Mouse (Mus musculus) forebrain, embryonic 15.5 days (tissue): ENCODE measurements around the gene H2-Ab1. TPM values are rescaled to one million over a fixed set of nuclear protein-coding genes. Genes with fewer than 3 reads are reported as not detected.

Experiments used
- ATAC-seq: fragments of 200-750 bp; cut with Nextera tagmentation; replicated peaks from 2 replicates; pipeline ENCODE4 v1.8.0; 2017; ENCODE audit warnings: mild to moderate bottlenecking, moderate TSS enrichment, moderate library complexity
- H3K27ac ChIP-seq: fragments of 300-500 bp; sonication (generic); replicated peaks from 2 replicates; pipeline ENCODE4 v1.5.1; 2015; ENCODE audit warnings: mild to moderate bottlenecking, inconsistent platforms
- H3K27me3 ChIP-seq: fragments of 300-500 bp; sonication (generic); 2 replicates; pipeline ENCODE4 v1.6.1; 2015; ENCODE audit warnings: inconsistent platforms
- H3K36me3 ChIP-seq: fragments of 300-500 bp; sonication (generic); 2 replicates; pipeline ENCODE4 v1.6.1; 2015; ENCODE audit warnings: mild to moderate bottlenecking, inconsistent platforms
- H3K4me1 ChIP-seq: fragments of 300-500 bp; sonication (generic); 2 replicates; pipeline ENCODE4 v1.6.1; 2015; ENCODE audit warnings: inconsistent platforms
- H3K4me2 ChIP-seq: fragments of 300-500 bp; sonication (generic); replicated peaks from 2 replicates; pipeline ENCODE4 v1.6.1; 2015; ENCODE audit warnings: mild to moderate bottlenecking, inconsistent platforms
- H3K4me3 ChIP-seq: fragments of 300-500 bp; sonication (generic); 2 replicates; pipeline ENCODE4 v1.5.1; 2015; ENCODE audit warnings: mild to moderate bottlenecking, inconsistent platforms
- H3K9ac ChIP-seq: fragments of 300-500 bp; sonication (generic); replicated peaks from 2 replicates; pipeline ENCODE4 v1.6.1; 2015; ENCODE audit warnings: mild to moderate bottlenecking, inconsistent platforms
- H3K9me3 ChIP-seq: fragments of 300-500 bp; sonication (generic); 2 replicates; pipeline ENCODE4 v1.6.1; 2016; ENCODE audit warnings: inconsistent platforms
- WGBS: fragments of 180-500 bp; shearing (Covaris S2); methylation state at CpG from one replicate; pipeline ENCODE4 v1.1.7; 2015; ENCODE audit warnings: mixed read lengths; 5-methylcytosine and 5-hydroxymethylcytosine counted together
- polyA plus RNA-seq: library from polyadenylated mRNA; unstranded; fragments of >200 nt; fragmentation: Nextera tagmentation; extraction: Ambion mirVana; gene quantifications from 2 replicates; pipeline ENCODE4 v1.2.1, GENCODE M21; 2015

Gene H2-Ab1
- polyA plus RNA-seq, 1 experiment from 2014 or later = 1.2 TPM

GRCm38 (mm10) chr17:34314286-34314685 lies 56.8 kb downstream of the H2-Ab1 start:
- 69% methylated on average over 9 of the region's 9 CpGs for WGBS
- H3K4me2 ChIP-seq = no peak overlapping the region
- ATAC-seq = no peak
- H3K27me3 ChIP-seq = no peaks in the 10 kb centered on the region
- no peak overlapping the region for H3K27ac ChIP-seq
- H3K9ac ChIP-seq = no peak overlapping the region
- H3K4me3 ChIP-seq = no peak overlapping the region
- H3K9me3 ChIP-seq = no peaks in the 10 kb centered on the region
- peaks cover under 1% of the 10 kb centered on the region; the same call in 1 of the 2 replicates for H3K4me1 ChIP-seq
- H3K36me3 ChIP-seq = no peaks in the 10 kb centered on the region

- 68% methylated on average over 1 of the region's 1 CpGs for WGBS
- Histone ChIP-seq H3K9ac (no peak overlapping the region), H3K4me2 (no peak overlapping the region), H3K36me3 (no peaks in the 10 kb centered on the region), H3K27ac (no peak overlapping the region), H3K9me3 (no peaks in the 10 kb centered on the region), H3K27me3 (no peaks in the 10 kb centered on the region), H3K4me3 (no peak overlapping the region), H3K4me1 (no peaks in the 10 kb centered on the region)
- ATAC-seq = no peak
These were observed 58.0 kb downstream of the H2-Ab1 start for GRCm38 (mm10) chr17:34315512-34315911.

GRCm38 (mm10) chr17:34316697-34317096 lies 59.2 kb downstream of the H2-Ab1 start:
- Histone ChIP-seq H3K4me1 (no peaks in the 10 kb centered on the region), H3K27me3 (no peaks in the 10 kb centered on the region), H3K36me3 (no peaks in the 10 kb centered on the region), H3K27ac (no peak overlapping the region), H3K4me3 (no peak overlapping the region), H3K9me3 (no peaks in the 10 kb centered on the region), H3K4me2 (no peak overlapping the region), H3K9ac (no peak overlapping the region)
- no peak for ATAC-seq
- WGBS = 76% methylated on average over 2 of the region's 2 CpGs

- no peaks in the 10 kb centered on the region for H3K9me3 ChIP-seq
- ATAC-seq = no peak
- H3K27me3 ChIP-seq = no peaks in the 10 kb centered on the region
- no peaks in the 10 kb centered on the region for H3K4me1 ChIP-seq
- no peak overlapping the region for H3K4me2 ChIP-seq
- H3K36me3 ChIP-seq = no peaks in the 10 kb centered on the region
- H3K4me3 ChIP-seq = no peak overlapping the region
- no peak overlapping the region for H3K9ac ChIP-seq
- WGBS = 56% methylated on average over 2 of the region's 2 CpGs
- H3K27ac ChIP-seq = no peak overlapping the region
These were observed 59.8 kb downstream of the H2-Ab1 start for GRCm38 (mm10) chr17:34317275-34317674.

Other genes starting within 250 kb of the H2-Ab1 start
- 21.9 and 22.9 TPM in 2 replicates for gene Ring1, start 233.0 kb upstream of the H2-Ab1 start, polyA plus RNA-seq
- 64.4 and 74.3 TPM in 2 replicates for gene H2-Ke6, start 229.6 kb upstream of the H2-Ab1 start, polyA plus RNA-seq
- 148 and 156 TPM in 2 replicates for gene Slc39a7, start 226.0 kb upstream of the H2-Ab1 start, polyA plus RNA-seq
- 58.2 and 64.5 TPM in 2 replicates for gene Rxrb, start 225.9 kb upstream of the H2-Ab1 start, polyA plus RNA-seq
- 2.0 and 2.1 TPM in 2 replicates for gene Col11a2, start 218.3 kb upstream of the H2-Ab1 start, polyA plus RNA-seq
- 0.15 TPM in 1 of 2 replicates, not detected in the other for gene H2-Oa, start 165.3 kb upstream of the H2-Ab1 start, polyA plus RNA-seq
- gene H2-DMa, start 138.1 kb upstream of the H2-Ab1 start, polyA plus RNA-seq = 12.9 and 13.0 TPM in 2 replicates
- gene Brd2, start 135.1 kb upstream of the H2-Ab1 start, polyA plus RNA-seq = 132 and 133 TPM in 2 replicates
- gene H2-DMb2, start 114.4 kb upstream of the H2-Ab1 start, polyA plus RNA-seq = 1.0 and 1.4 TPM in 2 replicates
- 0.88 and 0.91 TPM in 2 replicates for gene H2-DMb1, start 104.6 kb upstream of the H2-Ab1 start, polyA plus RNA-seq
- 1.5 and 1.6 TPM in 2 replicates for gene Tap1, start 70.1 kb upstream of the H2-Ab1 start, polyA plus RNA-seq
- 0.73 and 1.1 TPM in 2 replicates for gene Psmb9, start 69.9 kb upstream of the H2-Ab1 start, polyA plus RNA-seq
- gene Psmb8, start 60.0 kb upstream of the H2-Ab1 start, polyA plus RNA-seq = 2.3 and 2.6 TPM in 2 replicates
- gene Tap2, start 54.2 kb upstream of the H2-Ab1 start, polyA plus RNA-seq = 1.3 and 1.7 TPM in 2 replicates
- 0.20 TPM in 1 of 2 replicates, not detected in the other for gene H2-Ob, start 18.8 kb upstream of the H2-Ab1 start, polyA plus RNA-seq
- gene H2-Aa, start 30.1 kb downstream of the H2-Ab1 start, polyA plus RNA-seq = 0.23 TPM in 1 of 2 replicates, not detected in the other
- gene H2-Eb1, start 48.2 kb downstream of the H2-Ab1 start, polyA plus RNA-seq = 1.1 and 1.6 TPM in 2 replicates
- 0.14 TPM in 1 of 2 replicates, not detected in the other for gene H2-Eb2, start 68.0 kb downstream of the H2-Ab1 start, polyA plus RNA-seq
- gene Btnl2, start 97.1 kb downstream of the H2-Ab1 start, polyA plus RNA-seq = 0.06 TPM in 1 of 2 replicates, not detected in the other
- gene Btnl1, start 119.4 kb downstream of the H2-Ab1 start, polyA plus RNA-seq = not detected in 2 replicates
- gene BC051142, start 141.1 kb downstream of the H2-Ab1 start, polyA plus RNA-seq = 1.5 and 3.3 TPM in 2 replicates
- gene Btnl4, start 219.6 kb downstream of the H2-Ab1 start, polyA plus RNA-seq = not detected in 2 replicates